In the genomic region with DNA sequence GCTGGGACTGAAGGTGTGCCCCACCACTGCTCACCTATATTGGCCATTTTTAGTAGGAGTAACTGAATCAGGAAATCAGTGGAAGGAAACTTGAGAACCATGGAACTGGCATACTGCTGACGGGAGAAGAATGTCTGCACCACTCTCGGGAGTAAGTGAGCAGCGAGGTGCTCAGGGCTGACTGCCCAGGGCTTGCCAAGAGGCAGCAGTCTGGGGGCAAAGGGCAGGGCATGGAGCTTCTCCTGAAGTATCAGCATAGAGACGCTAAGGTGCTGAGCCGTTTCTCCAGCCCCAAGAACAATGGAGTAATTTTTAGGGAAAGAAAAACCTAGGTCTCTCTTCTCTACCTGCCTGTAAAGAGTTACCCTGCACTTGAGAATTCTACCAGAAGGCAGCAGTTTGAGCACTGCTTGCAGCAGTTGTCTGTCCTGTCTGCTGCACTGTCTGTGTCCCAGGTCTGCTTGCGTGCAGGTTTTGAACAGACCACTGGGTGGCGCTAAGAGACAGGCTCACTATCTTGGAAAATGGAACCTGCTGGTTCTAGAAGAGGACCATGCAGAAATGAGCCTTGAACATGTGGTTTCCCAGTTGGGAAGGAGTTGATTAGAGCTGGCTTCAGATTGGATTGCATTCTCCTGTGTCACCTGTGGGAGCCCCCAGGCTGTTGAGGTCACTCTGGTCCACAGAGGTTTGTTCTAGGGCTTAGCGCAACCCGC, we compare ENCODE assay signal across 9 mouse cellular contexts. TPM values are rescaled to one million over a fixed set of nuclear protein-coding genes. Genes with fewer than 3 reads are reported as not detected.
DNase-seq lines count a peak whose midpoint lies in the region; ATAC-seq and TF ChIP-seq lines count a peak whose summit lies in the region.
"Had no signal": no experiment of that assay in that cellular context is flagged by ENCODE, and none has a peak within 500 bp of the region (broad histone marks: within the 10 kb centered on the region; RNA-seq: fewer than 3 reads in every experiment).

No protein-coding gene starts in this region.

- H3K36me3 ChIP-seq in forebrain, postnatal 0 days (ENCODE audit: insufficient read depth) = peaks cover 42% of the 10 kb centered on the region
- H3K36me3 ChIP-seq in hindbrain, embryonic 15.5 days = peaks cover 27% of the 10 kb centered on the region

- H3K9ac ChIP-seq in forebrain, postnatal 0 days = no peak overlapping the region
- H3K9ac ChIP-seq in hindbrain, embryonic 15.5 days = no peak overlapping the region

- peak; percentile 77 for ATAC-seq in forebrain, postnatal 0 days
- peak; percentile 47; the same call in 1 of the 2 replicates for ATAC-seq in hindbrain, embryonic 15.5 days (ENCODE audit: low FRiP score, low read depth)

- TF ChIP-seq CTCF in forebrain, postnatal 0 days (IDR thresholded peaks at IDR 0.05; ENCODE audit: low read depth) = peak; percentile 95

- DNase-seq in R1 (ENCODE audit: low read depth, low spot score) = peak; percentile 82
- DNase-seq in cerebellum, adult 9-10 months = peak; percentile 86
- DNase-seq in forebrain, postnatal 0 days = peak; percentile 82
- DNase-seq in layer of hippocampus, postnatal 14 days (ENCODE audit: low spot score in 2 of 2) = peak; percentile 80 to 81
- peak; percentile 83 for DNase-seq in lung, postnatal 14 days
- DNase-seq in retina, postnatal 7 days (ENCODE audit: low read depth, low spot score) = peak; percentile 51
- DNase-seq in urinary bladder, adult 18-20 months (ENCODE audit: low spot score in 2 of 2) = peak; percentile 47 to 56

- H3K4me3 ChIP-seq in forebrain, postnatal 0 days (ENCODE audit: low read depth, low read length) = no peak overlapping the region
- H3K4me3 ChIP-seq in hindbrain, embryonic 15.5 days = no peak overlapping the region
- H3K4me3 ChIP-seq: myocyte had no signal

- no peak overlapping the region for H3K27ac ChIP-seq in forebrain, postnatal 0 days (ENCODE audit: low read depth, low read length)
- H3K27ac ChIP-seq in hindbrain, embryonic 15.5 days (replicated peaks) = no peak overlapping the region

- no peaks in the 10 kb centered on the region for H3K9me3 ChIP-seq in forebrain, postnatal 0 days (ENCODE audit: low read length)
- no peaks in the 10 kb centered on the region for H3K9me3 ChIP-seq in hindbrain, embryonic 15.5 days

- no peak overlapping the region for H3K4me2 ChIP-seq in forebrain, postnatal 0 days (ENCODE audit: low read depth)
- H3K4me2 ChIP-seq in hindbrain, embryonic 15.5 days = no peak overlapping the region

- WGBS in forebrain, postnatal 0 days = 70% methylated on average over 9 of the region's 9 CpGs
- WGBS in hindbrain, embryonic 15.5 days = 63% methylated on average over 9 of the region's 9 CpGs

- no peaks in the 10 kb centered on the region for H3K27me3 ChIP-seq in forebrain, postnatal 0 days (ENCODE audit: insufficient read depth, low read length)
- H3K27me3 ChIP-seq in hindbrain, embryonic 15.5 days = no peaks in the 10 kb centered on the region

- no peaks in the 10 kb centered on the region for H3K4me1 ChIP-seq in forebrain, postnatal 0 days (ENCODE audit: insufficient read depth)
- peaks cover 8% of the 10 kb centered on the region for H3K4me1 ChIP-seq in hindbrain, embryonic 15.5 days (replicated peaks)

RNA-seq across cellular contexts. Expression of a gene that starts 33.6 kb away (rescaled TPM):
- 43.2 and 51.3 TPM in 2 replicates for total RNA-seq in forebrain, postnatal 0 days (2014; rRNA removed)
- polyA plus RNA-seq in forebrain, postnatal 0 days (2015; fragmentation: Nextera tagmentation; extraction: Ambion mirVana) = not detected in 2 replicates
- 5.0 and 5.4 TPM in 2 replicates for polyA plus RNA-seq in hindbrain, embryonic 15.5 days (2015; fragmentation: Nextera tagmentation; extraction: Ambion mirVana)
- not detected for total RNA-seq in layer of hippocampus, postnatal 14 days (2021)

RNA-seq across cellular contexts. Expression of a gene that starts 34.1 kb away (rescaled TPM):
- total RNA-seq in forebrain, postnatal 0 days (2014; rRNA removed) = 68.1 and 77.3 TPM in 2 replicates
- polyA plus RNA-seq in forebrain, postnatal 0 days (2015; fragmentation: Nextera tagmentation; extraction: Ambion mirVana) = 89.6 and 106 TPM in 2 replicates
- 126 and 135 TPM in 2 replicates for polyA plus RNA-seq in hindbrain, embryonic 15.5 days (2015; fragmentation: Nextera tagmentation; extraction: Ambion mirVana)
- total RNA-seq in layer of hippocampus, postnatal 14 days (2021) = 10 to 100 TPM; 86.7 to 93.0 TPM

RNA-seq across cellular contexts. Expression of a gene that starts 48.0 kb away (rescaled TPM):
- 2.8 and 11.0 TPM in 2 replicates for total RNA-seq in forebrain, postnatal 0 days (2014; rRNA removed)
- 2.1 and 2.5 TPM in 2 replicates for polyA plus RNA-seq in forebrain, postnatal 0 days (2015; fragmentation: Nextera tagmentation; extraction: Ambion mirVana)
- 1.8 and 2.8 TPM in 2 replicates for polyA plus RNA-seq in hindbrain, embryonic 15.5 days (2015; fragmentation: Nextera tagmentation; extraction: Ambion mirVana)
- 1 to 10 TPM; 1.6 to 2.1 TPM for total RNA-seq in layer of hippocampus, postnatal 14 days (2021)

Comparison
In these comparisons a context has a peak if more than half of its experiments do, and no peak if none do; other contexts are left out.
1. RNA of a gene that starts 33.6 kb away (total RNA-seq): 43.2 to 51.3 TPM in forebrain, postnatal 0 days; not detected in layer of hippocampus, postnatal 14 days; every median in the first group is over 10 times any median in the second.
2. Peak in every context shown above with its lines, with median percentiles within 50 percentile points of each other: DNase-seq.